Mouse (Mus musculus) large intestine, adult 2 months (tissue): ENCODE measurements at regions not wholly inside any gene's neighbourhood (a gene's known extent, or its start where the extent isn't known, plus 50 kb on each side); places are given as distances from the start of the nearest gene placed in this dataset.
A peak's percentile ranks its signal among the peaks of the same experiment; 100 is the strongest.

Experiments
- DNase-seq: peaks from one replicate; pipeline ENCODE4 v3.0.0-alpha.2; 2012; ENCODE audit warnings: low read depth, low spot score
- WGBS: fragments of 180-500 bp; shearing (Covaris S2); methylation state at CpG from one replicate; pipeline ENCODE4 v1.1.7; 2018; 5-methylcytosine and 5-hydroxymethylcytosine counted together

- DNase-seq = no peak
- WGBS = 73% methylated on average over 4 of the region's 4 CpGs
These were observed 80.3 kb upstream of the Nr4a3 start for GRCm38 (mm10) chr4:47964630-47965029.

DNA sequence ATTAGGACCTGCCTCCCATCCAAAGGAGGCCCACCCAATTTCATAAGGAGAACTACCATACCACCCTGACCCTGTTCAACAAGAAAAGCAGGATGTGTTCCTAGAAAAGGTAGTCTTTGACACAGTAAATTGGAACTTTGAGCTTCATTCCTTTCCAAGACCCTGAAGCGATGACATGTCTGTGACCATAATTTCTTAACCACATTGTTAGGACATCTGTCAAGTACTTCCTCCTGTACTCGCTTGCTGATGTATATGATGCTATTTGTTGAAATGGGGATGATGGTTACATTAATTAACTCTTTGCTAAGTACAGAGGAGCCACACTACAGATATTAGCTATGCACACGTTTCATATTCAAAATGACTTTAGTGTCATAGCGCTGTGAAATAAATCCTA, 73.1 kb upstream of the Nr4a3 start:
- WGBS = 74% methylated on average over 4 of the region's 4 CpGs
- no peak for DNase-seq

DNA sequence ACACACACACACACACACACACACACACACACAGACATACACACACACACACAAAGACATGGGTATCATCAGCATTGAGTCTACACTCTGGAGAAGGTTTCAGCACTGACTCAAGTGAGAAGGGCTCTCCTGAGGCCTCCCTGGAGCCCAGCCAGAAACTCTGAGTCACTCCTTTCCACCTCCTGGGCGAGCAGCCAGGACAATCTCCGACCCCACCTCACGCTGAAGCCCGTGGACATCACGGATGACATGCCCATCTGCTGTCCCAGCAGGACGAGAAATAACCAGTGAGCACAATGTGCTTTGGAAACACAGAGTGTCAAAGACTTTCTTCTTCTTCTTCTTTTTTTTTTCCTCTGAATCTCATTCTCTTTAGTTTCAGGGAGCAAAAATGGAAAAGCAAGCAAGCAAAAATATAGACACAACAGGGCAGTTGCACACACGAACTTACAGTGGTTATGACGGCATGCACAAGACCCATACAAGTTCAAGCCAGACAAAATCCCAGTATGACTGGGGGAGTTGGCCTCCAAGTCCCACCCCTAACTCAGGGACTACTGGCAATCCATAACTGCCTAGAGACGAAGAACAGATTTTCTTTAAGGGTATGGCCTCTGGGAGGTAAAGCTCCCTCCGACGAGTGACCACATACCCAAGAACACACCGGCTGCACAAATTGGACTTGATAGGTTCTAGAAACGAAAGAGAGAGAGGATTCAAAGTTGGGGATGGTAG, 65.2 kb upstream of the Nr4a3 start:
- 45% methylated on average over 13 of the region's 13 CpGs for WGBS

More for the DNA sequence above, 65.2 kb upstream of the Nr4a3 start:
- DNase-seq = peak; percentile 22
